Mouse (Mus musculus) liver, postnatal 0 days (tissue): ENCODE measurements at regions not wholly inside any gene's neighbourhood (a gene's known extent, or its start where the extent isn't known, plus 50 kb on each side); places are given as distances from the start of the nearest gene placed in this dataset.
A peak's percentile ranks its signal among the peaks of the same experiment; 100 is the strongest.

Source experiments
- CTCF ChIP-seq: sonication (generic); IDR thresholded peaks from 2 replicates; pipeline ENCODE4 v1.5.1; 2016; ENCODE audit warnings: antibody characterized with exemption, low read depth
- EP300 ChIP-seq: IDR thresholded peaks from 2 replicates; pipeline ENCODE4 v1.6.1; 2016; ENCODE audit warnings: antibody characterized with exemption, low read depth, mild to moderate bottlenecking

- TF ChIP-seq CTCF (no peak), EP300 (peak; percentile 88)
Observed at GRCm38 (mm10) chr15:8761132-8761531, 50.6 kb upstream of the Slc1a3 start.
